Mouse (Mus musculus) layer of hippocampus, postnatal 25 days (tissue): ENCODE results near the gene Lamp3. TPM values are rescaled to one million over a fixed set of nuclear protein-coding genes. Genes with fewer than 3 reads are reported as not detected.
"Not testable (repeated sequence)": the region's sequence is repeated elsewhere in the genome, so short reads cannot be mapped to it uniquely, and the experiment has no call there.

Experiments
- DNase-seq, 2 experiments: peaks; one replicate each; pipeline ENCODE4 v3.0.0; 2022; ENCODE audit warnings: mixed read lengths in 2 of 2, low spot score in 1 of 2; ENCODE audit errors: extremely low spot score in 1 of 2
- total RNA-seq, 2 experiments: library from RNA; stranded (reverse); gene quantifications; 2 replicates each; pipeline ENCODE4 v1.2.3; 2021

The Lamp3 gene
- under 1 TPM in 1 of 2 experiments, not detected in 1; 0.15 TPM for total RNA-seq

DNA sequence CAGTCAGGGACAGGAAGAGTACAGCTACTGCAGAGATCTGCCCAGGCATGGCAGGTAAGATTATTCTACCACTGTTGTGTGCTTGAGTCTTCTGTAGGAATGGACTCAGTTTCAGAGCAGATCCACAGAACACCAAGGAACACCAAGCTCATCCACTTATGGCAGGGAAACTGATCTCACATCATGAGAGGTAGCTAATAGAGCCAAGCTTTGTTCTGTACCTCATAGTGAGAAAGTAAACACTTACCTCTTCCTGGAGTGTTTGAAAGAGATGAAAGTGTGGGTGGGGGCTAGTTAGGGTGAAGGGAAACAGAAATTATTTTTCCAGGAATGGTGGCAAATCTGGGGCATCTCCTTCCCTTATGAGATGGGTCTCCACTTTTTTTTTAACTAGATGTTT lies at the start of gene Lamp3:
TSS of gene Lamp3 (minus strand) at position 160 of the 400 bp plus-strand sequence.
- DNase-seq = no peak

DNA sequence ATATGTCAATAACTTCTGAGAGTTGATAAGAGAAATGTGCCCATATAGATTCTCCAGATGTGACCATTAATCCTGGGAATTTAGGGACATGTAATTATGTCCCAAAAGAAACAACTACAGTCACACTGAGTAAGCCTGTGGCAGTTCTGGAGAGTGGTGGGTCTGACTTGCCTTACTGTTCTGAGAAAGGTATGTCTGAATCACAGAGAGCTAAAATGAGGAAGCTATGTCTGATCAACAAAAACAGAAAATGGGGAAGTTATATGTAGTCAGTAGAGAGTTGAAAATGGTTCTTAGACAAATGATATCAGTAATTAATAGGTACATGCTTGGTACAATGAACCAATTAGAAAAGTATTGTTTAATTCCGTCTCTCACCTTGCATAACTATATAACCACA lies 26.7 kb upstream of the Lamp3 start:
- no peak for DNase-seq

DNA sequence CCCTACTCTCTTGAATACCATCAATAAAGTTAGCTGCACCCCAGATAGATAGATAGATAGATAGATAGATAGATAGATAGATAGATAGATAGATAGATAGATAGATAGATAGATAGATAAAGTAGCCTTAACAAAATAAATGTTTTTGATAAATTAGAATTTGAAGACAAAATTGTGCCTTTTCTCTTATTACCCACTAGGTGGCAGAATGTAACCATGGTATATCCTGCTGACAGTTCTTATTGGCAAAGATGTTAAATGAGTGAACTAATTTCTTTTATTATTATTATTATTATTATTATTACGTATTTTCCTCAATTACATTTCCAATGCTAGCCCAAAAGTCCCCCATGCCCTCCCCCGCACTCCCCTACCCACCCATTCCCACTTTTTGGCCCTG lies 18.0 kb upstream of the Lamp3 start:
- DNase-seq = not testable (repeated sequence)

DNA sequence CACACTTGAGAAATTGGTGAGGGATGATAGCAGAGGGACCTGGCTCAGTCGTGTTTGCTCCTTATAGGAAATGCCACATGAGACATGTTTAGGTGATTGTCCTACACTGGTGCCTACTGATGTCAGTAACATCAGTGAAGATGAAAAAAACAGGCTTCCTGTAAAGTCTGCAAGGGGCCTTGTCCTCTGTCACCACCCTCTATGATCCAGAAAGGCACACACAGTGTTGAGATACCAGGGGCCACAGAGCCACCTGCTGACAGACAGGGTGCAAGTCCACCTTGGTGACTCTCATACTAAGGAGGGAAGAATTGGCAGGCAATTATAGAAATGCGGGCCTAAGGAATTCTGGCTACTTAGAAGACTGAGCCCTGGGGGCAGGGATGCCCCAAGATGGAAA lies 14.8 kb upstream of the Lamp3 start:
- no peak for DNase-seq

DNA sequence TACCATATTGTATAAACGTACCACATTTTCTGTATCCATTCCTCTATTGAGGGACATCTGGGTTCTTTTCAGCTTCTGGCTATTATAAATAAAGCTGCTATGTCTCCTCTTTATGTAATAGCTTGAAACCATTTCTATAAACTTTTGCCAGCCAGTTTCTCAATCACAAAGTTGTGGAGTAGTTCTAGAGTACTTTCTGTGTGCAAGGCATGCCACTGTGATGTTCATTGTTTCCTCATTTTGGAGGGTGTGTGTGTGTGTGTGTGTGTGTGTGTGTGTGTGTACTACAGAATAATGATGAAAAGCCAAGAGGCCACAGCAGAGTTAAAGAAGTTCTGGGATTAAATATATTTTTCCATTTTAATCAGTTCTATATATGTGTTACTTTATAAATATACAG lies 1.2 kb upstream of the Lamp3 start:
- no peak for DNase-seq

DNA sequence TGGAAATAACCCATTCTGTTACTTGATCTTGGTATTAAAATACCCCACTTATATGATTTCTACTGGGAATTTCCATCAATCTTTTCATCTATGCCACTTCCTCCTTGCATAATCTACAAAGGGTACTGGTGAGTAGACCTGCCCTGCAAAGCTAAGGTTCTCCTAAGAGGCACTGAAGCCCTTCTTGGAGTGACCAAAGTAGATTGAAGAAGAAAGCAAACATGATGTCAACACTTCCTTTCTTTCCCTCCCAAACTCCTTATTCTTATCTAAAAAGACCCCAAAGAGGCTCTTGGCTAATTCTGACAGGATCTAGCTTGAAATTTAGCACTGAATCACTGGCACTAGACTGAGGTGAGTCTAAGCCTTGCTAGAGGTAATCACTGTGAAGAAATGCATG lies 7.0 kb downstream of the Lamp3 start:
- DNase-seq = no peak

DNA sequence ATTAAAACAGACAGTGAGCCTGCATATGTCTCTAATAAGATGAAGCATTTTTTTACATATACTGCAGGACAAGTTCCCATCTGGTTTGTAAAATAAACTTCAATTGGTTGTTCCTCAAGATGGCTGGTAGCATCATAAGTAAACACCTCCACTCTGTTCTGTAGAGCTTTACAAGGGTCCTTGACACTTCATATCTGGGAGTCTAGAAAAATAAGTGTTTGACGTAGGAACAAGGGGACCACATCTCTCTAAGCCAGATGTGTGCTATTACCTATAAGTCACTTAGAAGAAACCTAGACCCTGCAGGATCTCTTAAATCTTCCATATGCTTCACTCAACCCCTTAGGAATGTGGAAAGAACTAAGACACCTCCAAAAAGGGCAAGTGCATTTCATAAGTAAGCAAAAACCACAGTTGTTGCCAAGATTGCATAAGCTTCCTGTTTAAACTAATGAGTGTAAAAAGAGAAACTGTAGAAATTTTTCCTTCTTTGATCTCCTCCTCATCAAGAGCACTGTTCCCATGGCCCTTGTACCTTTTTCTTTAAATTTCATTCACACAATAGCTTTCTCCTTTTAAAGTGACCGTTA lies 35.3 kb downstream of the Lamp3 start:
- no peak for DNase-seq

DNA sequence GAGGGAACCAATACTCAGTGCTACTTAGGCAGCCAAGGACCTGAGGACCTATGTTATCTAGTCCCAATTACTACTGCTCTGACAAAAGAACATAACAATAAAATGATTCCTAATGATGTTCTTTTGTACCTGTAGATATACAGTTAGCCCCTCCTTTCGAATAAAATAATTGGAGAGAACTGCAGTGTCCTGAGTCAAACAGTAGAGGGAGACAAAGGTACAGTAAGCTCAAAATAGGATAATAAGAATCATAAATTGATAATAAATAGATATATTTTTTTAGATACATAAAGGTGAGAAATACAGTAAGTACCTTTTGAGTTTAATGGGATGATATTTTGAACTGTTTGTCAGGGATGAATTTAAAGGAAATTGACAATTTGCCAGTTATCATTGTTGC lies 39.9 kb downstream of the Lamp3 start:
- no peak for DNase-seq

DNA sequence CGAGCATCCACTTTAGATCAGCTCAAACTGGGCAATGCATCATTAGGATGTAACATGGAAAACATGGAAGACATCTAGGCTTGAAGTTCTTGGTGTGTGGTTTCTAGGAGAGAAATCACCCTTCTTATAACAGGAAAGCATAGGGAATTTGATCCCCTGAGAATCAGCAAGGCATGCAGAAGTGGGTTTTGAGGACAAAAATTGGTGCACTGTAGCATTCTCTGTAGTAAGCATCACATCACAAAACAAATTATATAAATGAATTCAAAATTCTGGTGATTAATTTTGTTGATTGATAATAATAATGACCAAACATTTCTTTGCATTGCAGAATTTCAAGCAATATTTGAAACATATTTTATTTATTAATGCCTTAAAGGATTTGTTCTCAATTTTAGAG lies 76.4 kb downstream of the Lamp3 start, which contains the start of gene Olfr171:
TSS of gene Olfr171 (minus strand) at position 101 of the 400 bp plus-strand sequence.
- DNase-seq = no peak

DNA sequence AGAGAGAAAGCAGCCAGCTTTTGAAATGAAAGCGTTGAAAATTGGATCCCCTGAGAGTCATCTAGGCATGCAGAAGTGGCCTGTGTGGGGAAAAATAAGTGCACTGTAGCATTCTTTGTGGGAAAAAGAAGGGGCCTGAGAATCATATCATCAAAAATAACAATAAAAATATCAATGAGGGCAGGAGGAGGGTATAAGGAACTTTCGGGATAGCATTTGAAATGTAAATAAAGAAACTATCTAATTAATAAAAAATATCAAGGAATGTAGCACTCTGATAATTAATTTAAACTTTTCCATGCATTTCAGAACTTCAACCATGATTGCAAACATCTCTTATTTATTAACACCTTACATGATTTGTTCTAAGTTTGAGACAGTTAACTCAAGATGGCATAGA lies 94.4 kb downstream of the Lamp3 start, which contains the start of gene Olfr170:
TSS of gene Olfr170 (minus strand) at position 101 of the 400 bp plus-strand sequence.
- not testable (repeated sequence) for DNase-seq

Other genes with a start within 250 kb of the Lamp3 start
- gene Olfr166, start 222.7 kb downstream of the Lamp3 start, total RNA-seq = not detected
- not detected for gene Olfr167, start 184.1 kb downstream of the Lamp3 start, total RNA-seq
- not detected for gene Olfr168, start 170.8 kb downstream of the Lamp3 start, total RNA-seq
- not detected for gene Olfr169, start 134.6 kb downstream of the Lamp3 start, total RNA-seq
- not detected for gene Olfr170, start 94.5 kb downstream of the Lamp3 start, total RNA-seq
- gene Olfr171, start 76.5 kb downstream of the Lamp3 start, total RNA-seq = not detected
- 1 to 10 TPM in 1 of 2 experiments, under 1 TPM in 1; 0.91 to 1.1 TPM for gene B3gnt5, start 53.8 kb upstream of the Lamp3 start, total RNA-seq